Mouse (Mus musculus): Measurements from ENCODE around the gene Pla2g4e. TPM values are rescaled to one million over a fixed set of nuclear protein-coding genes. Genes with fewer than 3 reads are reported as not detected.

Pla2g4e gene
- polyA plus RNA-seq, 1 experiment from 2014 or later = 4.2 TPM

Other genes with a start within 250 kb of the Pla2g4e start
- gene Jmjd7, start 217.9 kb downstream of the Pla2g4e start, polyA plus RNA-seq (2015; fragmentation: Nextera tagmentation; extraction: Ambion mirVana) = 20.3 and 20.7 TPM in 2 replicates
- 4.4 and 5.1 TPM in 2 replicates for gene Gm28042, start 217.8 kb downstream of the Pla2g4e start, polyA plus RNA-seq (2015; fragmentation: Nextera tagmentation; extraction: Ambion mirVana)
- gene Pla2g4b, start 211.9 kb downstream of the Pla2g4e start, polyA plus RNA-seq (2015; fragmentation: Nextera tagmentation; extraction: Ambion mirVana) = 2.4 and 2.8 TPM in 2 replicates
- gene Ehd4, start 90.7 kb downstream of the Pla2g4e start, polyA plus RNA-seq (2015; fragmentation: Nextera tagmentation; extraction: Ambion mirVana) = 15.9 and 27.7 TPM in 2 replicates
- 0.04 TPM in 1 of 2 replicates, not detected in the other for gene Pla2g4d, start 43.9 kb upstream of the Pla2g4e start, polyA plus RNA-seq (2015; fragmentation: Nextera tagmentation; extraction: Ambion mirVana)
- 0.06 and 0.09 TPM in 2 replicates for gene Pla2g4f, start 68.8 kb upstream of the Pla2g4e start, polyA plus RNA-seq (2015; fragmentation: Nextera tagmentation; extraction: Ambion mirVana)
- 35.1 and 36.6 TPM in 2 replicates for gene Vps39, start 107.8 kb upstream of the Pla2g4e start, polyA plus RNA-seq (2015; fragmentation: Nextera tagmentation; extraction: Ambion mirVana)
- gene Ganc, start 158.6 kb upstream of the Pla2g4e start, polyA plus RNA-seq (2015; fragmentation: Nextera tagmentation; extraction: Ambion mirVana) = 10.1 and 10.7 TPM in 2 replicates
- gene Tmem87a, start 158.8 kb upstream of the Pla2g4e start, polyA plus RNA-seq (2015; fragmentation: Nextera tagmentation; extraction: Ambion mirVana) = 7.3 and 9.4 TPM in 2 replicates
- gene Capn3, start 210.7 kb upstream of the Pla2g4e start, polyA plus RNA-seq (2015; fragmentation: Nextera tagmentation; extraction: Ambion mirVana) = 1.3 and 2.2 TPM in 2 replicates

Data from neural tube, embryonic 15.5 days (tissue).